Mouse (Mus musculus) small intestine, adult 10 weeks (tissue): ENCODE results near the gene Fmo9. TPM values are rescaled to one million over a fixed set of nuclear protein-coding genes. Genes with fewer than 3 reads are reported as not detected.

Source experiments
- polyA plus RNA-seq: library from polyadenylated mRNA; stranded (reverse); fragments of 350-450 nt; fragmentation: Illumina TruSeq; extraction: RNeasy Lipid Tissue Mini Kit (QIAGEN cat#74804); gene quantifications from one replicate; pipeline ENCODE4 v1.2.3, GENCODE M21; 2014; ENCODE audit warnings: low replicate concordance

Fmo9 gene
- polyA plus RNA-seq, result not detected

GRCm38 (mm10) chr1:166681745-166682144 is at the start of gene Fmo9:
TSS of gene Fmo9 (minus strand) at chr1:166681845.

GRCm38 (mm10) chr1:166647593-166647992 is 34.1 kb downstream of the Fmo9 start, which contains the start of gene Gm4847:
TSS of gene Gm4847 (minus strand) at chr1:166647693.

Other genes with a start within 250 kb of the Fmo9 start
- gene Gm4846, start 184.3 kb downstream of the Fmo9 start, polyA plus RNA-seq, result not detected
- gene Gm4847, start 34.2 kb downstream of the Fmo9 start, polyA plus RNA-seq, result not detected